Mouse (Mus musculus) heart, postnatal 36 days (tissue): Measurements from ENCODE around the gene Grn. TPM values are rescaled to one million over a fixed set of nuclear protein-coding genes. Genes with fewer than 3 reads are reported as not detected.
"Not testable (repeated sequence)": the region's sequence is repeated elsewhere in the genome, so short reads cannot be mapped to it uniquely, and the experiment has no call there.

ENCODE experiments used
- DNase-seq, 2 experiments: peaks; one replicate each; pipeline ENCODE4 v3.0.0; 2021 to 2022
- intact Hi-C: fragments of 180-260 bp; cut with DNase I; formaldehyde crosslinking; loops from one replicate; pipeline ENCODE4 v1.15.1; 2025
- total RNA-seq, 2 experiments: library from RNA; stranded (reverse); gene quantifications; 2 replicates each; pipeline ENCODE4 v1.2.3; 2021

Gene Grn
- total RNA-seq: 100 to 1,000 TPM; 113 to 122 TPM

DNA sequence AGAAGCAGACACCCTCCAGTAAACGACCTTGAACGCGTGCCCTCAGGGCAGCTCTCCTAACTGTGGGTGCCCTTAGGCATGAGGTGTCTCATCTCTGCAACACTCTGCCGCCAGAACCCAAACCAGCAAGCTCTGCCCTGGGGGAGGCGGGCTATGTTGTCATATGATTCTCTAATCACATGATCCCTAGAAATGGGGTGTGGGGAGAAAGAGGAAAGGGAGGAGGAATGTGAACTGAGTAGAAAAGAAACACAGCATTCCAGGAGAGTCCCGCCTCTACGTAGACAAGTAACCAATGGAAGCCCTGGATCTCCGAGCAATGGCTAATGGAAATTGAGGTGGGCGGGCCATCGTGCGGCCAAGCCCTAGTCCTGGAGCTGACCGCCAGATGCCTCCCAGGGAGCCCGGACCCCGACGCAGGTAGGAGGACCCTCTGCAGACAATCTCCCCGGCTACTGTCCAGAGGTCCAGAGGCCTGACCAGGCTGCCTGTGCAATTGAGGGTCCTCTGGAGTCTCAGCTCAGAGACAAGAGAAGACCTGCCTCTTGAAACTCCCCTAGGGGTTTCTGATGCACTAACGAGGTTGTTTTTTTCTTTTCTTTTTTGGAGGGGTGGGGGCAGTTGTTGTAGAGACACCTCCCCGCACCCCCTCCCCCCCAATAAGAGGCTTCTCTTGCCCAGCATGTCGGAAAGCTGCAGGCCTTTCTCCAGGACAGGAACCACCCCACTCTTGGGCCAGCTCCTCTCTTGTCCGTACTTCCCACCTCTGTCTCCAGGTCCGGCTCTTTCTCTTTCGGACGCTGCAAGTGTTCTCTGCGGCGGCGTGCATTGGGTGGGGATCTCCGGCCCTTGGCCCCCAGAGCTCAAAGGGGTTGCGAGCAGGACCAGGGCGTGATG, at the start of gene Grn:
Gene Grn (plus strand): TSS at position 195 of the 897 bp plus-strand sequence.
- intact Hi-C loops: loop anchor here (2.0 to 5.0 kb wide), 2 partner anchors 122 to 213 kb away; no protein-coding TSS in a partner anchor
- peak; percentile 83 to 87 for DNase-seq

GRCm38 (mm10) chr11:102381341-102382100, 48.6 kb upstream of the Grn start:
- no peak for DNase-seq

GRCm38 (mm10) chr11:102382794-102383193, 47.3 kb upstream of the Grn start:
- no peak for DNase-seq
- intact Hi-C loops: no loop called here

More at GRCm38 (mm10) chr11:102381341-102382100, 48.6 kb upstream of the Grn start:
- intact Hi-C loops: no loop called here

- DNase-seq: no peak
- intact Hi-C loops: no loop called here
Measured at GRCm38 (mm10) chr11:102383365-102384136, 46.6 kb upstream of the Grn start.

DNA sequence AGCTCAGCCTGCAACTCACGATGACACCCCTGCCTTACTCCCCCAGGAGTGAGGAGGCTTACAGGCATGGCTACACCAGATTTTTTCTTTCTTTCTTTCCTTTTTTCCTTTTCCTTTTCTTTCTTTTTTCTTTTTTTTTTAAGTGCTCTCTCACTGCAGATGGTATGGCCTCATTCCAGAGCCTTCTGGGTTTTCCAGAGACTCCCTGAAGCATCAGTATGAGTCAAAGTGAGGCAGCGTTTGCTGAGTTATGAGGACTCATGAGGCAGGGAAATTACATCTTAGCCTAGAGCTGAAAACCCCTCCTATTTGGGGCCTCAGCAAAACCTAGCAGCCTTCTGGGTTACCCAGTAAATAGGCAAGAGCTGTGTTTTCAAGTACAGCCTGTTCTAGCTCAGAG, 45.7 kb upstream of the Grn start:
- intact Hi-C loops: no loop called here

GRCm38 (mm10) chr11:102385075-102385474, 45.0 kb upstream of the Grn start:
- intact Hi-C loops: no loop called here
- no peak for DNase-seq

More for the DNA sequence above, 45.7 kb upstream of the Grn start:
- no peak for DNase-seq

DNA sequence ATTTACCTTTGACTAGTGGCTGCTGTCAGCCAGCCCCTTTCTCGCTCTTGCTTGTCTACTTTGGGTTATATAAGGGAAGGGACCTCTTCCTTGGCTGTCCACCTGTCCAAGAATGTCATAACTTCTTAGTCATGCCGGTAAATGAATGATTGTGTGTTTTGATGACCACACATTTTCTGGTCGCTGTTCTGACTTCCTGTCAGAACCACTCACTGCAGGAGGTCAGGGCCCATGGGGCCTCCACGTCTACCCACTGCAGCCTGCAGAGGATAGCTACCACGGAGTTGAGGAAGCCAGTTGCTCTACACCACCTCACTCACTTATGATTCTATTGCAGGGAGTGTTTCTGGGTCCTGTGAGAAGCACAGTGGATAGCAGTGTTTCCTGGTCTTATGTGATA, 44.0 kb upstream of the Grn start:
- no peak for DNase-seq
- intact Hi-C loops: no loop called here

DNA sequence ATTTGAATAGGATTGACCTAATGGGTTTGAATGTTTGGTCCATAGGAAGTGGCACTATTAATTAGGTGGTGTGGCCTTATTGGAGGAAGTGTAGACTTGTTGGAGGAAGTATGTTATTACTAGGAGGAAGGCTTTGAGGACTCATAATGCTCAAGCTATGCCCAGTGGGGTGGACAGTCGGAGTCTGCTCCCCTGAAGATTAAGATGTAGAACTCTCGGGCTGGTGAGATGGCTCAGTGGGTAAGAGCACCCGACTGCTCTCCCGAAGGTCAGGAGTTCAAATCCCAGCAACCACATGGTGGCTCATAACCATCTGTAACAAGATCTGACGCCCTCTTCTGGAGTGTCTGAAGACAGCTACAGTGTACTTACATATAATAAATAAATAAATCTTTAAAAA, 40.7 kb upstream of the Grn start:
- DNase-seq, intact Hi-C loops: not testable (repeated sequence)

DNA sequence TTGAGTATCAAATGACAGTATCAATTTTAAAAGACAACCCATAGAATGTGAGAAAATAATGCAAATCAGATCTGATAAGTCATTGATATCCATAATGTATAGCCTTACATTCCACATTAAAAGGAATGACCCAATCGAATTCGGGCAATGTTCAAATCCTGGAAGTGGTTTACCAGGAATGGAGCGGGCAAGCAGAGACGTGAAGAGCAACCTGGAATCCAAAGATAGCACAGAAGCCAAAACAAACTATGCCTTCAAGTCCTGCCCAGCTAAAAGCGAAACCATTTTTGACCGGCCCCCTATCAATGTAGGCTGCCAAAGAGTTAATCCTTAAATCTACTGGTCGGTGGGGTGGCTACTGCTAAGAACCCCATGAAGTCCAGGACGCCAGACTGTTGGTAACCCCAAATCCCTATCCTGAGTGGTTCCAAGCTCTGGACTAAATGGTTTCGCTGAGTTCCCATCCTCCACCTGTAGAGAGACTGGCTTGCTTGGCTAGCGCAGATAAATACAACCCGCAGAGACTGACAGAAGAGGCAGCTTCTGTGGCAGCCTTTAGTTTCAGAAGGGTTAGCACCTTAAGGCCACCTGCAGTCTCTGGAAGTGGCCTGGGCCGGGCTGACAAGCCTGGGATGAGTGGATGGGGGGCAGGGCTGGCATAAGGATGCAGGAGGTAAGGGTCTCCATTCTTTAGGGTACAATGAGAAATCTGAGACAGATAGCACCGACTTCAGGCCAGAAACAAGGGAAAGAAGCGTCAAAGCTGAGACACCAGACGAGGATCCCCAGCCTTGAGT, 37.5 kb upstream of the Grn start:
- no peak for DNase-seq
- intact Hi-C loops: no loop called here

GRCm38 (mm10) chr11:102393238-102393634, 36.9 kb upstream of the Grn start, which contains the start of gene Rundc3a:
Gene Rundc3a (plus strand): TSS chr11:102393403.
- DNase-seq: peak; percentile 56 to 68
- intact Hi-C loops: no loop called here

DNA sequence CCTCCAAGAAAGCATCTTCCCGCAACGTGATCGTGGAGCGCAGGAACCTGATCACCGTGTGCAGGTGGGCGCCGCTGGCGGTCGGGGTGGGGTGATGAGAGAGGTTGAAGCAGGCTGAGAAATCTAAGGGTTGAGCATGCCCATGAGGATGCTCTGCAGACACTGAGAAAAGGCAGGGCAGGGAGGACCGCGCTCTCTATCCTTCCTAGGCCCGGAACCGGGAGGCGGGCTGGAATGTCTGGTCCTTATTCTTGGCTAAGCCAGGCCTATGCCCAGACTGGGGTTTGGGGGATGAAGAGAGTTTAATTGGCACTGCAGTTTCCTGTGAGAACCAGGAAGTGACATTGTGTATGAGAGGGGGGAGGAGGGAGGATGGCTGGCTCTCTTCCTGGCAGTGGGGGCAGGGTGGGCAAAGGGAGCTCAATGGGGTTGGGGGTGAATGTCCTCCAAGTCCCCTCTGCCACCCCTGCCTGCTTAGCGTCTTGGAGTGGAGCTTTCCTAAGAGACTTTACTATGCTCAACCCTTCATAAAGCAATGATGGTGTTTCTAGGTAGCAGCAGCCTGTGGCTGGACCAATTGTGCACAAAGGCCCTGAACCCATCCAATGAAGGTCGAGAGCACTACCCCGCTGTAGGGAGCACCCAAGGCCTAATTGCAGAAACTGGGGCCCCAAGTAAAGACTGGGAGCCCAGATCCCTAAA, 36.2 kb upstream of the Grn start:
- DNase-seq: no peak
- intact Hi-C loops: no loop called here

- intact Hi-C loops: no loop called here
- no peak for DNase-seq
Measured at GRCm38 (mm10) chr11:102394421-102395124, 35.5 kb upstream of the Grn start.

DNA sequence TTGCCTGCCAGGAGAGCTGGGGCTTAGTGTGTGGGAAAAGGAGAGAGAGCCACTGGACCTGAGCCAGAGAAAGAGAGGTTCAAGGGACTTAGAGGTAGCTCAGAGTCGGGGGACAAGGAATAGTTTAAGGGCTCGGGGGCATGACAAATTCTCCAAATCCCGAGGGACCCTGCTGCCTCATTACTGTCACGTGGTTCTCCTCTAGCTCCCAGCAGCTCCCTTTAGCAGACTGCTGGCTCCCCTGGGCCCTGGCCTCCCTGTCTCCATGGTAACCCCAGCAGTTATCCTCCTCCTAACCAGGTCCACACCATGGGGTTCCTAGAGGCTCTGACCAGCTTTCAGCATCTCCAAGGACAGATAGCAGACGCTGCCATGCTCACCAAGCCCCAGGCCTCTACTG, 34.9 kb upstream of the Grn start:
- intact Hi-C loops: no loop called here
- no peak for DNase-seq

GRCm38 (mm10) chr11:102396263-102396662, 33.9 kb upstream of the Grn start:
- intact Hi-C loops: no loop called here

DNA sequence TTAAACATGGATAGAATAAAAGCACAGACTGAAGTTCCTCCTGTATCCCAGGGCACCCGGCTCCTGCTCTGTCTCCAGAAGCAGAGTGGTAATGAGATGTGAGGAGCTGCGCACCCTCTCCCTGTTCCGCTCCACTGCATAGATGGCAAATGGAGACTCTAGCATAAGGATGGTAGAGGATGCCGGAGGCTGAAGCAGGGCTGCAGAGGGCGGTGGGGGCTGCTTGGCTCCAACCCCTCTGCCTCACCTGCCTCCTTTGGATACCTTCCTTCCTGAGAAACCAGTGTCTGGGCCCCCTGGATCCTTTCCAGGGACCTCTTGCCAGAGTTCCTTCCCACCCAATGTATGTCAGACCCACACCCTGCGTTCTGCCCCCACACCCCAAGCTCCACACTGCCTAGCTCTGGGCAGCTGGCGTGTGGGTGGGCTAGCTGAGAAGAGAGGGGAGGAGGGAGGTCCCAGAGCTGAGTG, 33.4 kb upstream of the Grn start:
- no peak for DNase-seq
- intact Hi-C loops: no loop called here

More at GRCm38 (mm10) chr11:102396263-102396662, 33.9 kb upstream of the Grn start:
- DNase-seq: no peak

DNA sequence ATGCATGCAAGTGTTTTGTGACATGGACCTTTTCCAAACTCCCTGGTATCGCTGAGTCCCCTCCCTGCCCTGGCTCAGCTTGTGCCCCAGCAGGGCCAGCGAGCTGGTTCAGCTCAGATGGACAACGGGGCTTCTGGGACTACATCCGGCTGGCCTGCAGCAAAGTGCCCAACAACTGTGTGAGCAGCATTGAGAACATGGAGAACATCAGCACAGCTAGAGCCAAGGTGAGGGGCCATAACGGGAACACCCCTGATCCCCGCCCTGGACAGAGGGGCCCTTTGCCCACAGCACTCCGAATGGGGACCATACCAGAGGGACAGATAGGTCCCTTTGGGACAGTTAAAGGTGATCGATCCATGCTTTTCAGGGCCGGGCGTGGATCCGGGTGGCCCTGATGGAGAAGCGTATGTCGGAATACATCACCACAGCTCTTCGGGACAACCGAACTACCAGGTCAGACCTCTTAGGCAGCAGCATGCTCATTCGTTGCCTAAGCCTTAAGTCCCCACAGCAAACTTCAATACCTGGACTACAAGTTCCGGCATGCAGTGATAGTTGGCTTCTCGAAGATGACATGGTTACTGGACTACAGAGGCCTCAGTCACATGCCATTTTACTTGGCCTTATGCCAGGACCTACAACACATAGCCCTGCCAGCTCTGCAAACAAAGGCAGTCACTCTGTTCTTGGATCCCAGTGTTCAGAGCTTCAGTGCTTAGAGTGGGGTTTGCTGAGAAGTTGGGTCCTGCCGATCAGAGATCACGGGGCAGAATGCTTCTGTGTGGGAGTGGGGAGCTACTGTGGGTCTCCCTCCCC, 31.9 kb upstream of the Grn start:
- no peak for DNase-seq
- intact Hi-C loops: no loop called here

DNA sequence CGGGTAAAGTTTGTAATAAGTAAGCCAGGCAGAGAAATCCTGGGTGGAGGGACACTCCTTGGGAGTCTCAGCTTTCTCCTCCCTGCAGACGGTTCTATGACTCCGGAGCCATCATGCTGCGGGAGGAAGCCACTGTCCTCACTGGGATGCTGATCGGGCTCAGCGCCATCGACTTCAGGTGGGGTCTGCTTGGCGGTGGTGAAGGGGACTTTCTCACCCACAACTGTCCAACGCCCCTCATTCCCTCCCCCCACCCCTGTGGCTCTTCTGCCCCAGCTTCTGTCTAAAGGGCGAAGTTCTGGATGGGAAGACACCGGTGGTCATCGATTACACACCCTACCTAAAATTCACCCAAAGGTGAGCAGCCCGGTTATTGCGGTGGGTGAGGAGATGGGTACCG, 31.0 kb upstream of the Grn start:
- intact Hi-C loops: no loop called here
- DNase-seq: no peak

- no peak for DNase-seq
- intact Hi-C loops: no loop called here
Measured at GRCm38 (mm10) chr11:102399610-102400072, 30.5 kb upstream of the Grn start.
